Mouse (Mus musculus): ENCODE measurements around the gene Gnl1.
"Not testable (repeated sequence)": the region's sequence is repeated elsewhere in the genome, so short reads cannot be mapped to it uniquely, and the experiment has no call there.

Gene Gnl1

DNA sequence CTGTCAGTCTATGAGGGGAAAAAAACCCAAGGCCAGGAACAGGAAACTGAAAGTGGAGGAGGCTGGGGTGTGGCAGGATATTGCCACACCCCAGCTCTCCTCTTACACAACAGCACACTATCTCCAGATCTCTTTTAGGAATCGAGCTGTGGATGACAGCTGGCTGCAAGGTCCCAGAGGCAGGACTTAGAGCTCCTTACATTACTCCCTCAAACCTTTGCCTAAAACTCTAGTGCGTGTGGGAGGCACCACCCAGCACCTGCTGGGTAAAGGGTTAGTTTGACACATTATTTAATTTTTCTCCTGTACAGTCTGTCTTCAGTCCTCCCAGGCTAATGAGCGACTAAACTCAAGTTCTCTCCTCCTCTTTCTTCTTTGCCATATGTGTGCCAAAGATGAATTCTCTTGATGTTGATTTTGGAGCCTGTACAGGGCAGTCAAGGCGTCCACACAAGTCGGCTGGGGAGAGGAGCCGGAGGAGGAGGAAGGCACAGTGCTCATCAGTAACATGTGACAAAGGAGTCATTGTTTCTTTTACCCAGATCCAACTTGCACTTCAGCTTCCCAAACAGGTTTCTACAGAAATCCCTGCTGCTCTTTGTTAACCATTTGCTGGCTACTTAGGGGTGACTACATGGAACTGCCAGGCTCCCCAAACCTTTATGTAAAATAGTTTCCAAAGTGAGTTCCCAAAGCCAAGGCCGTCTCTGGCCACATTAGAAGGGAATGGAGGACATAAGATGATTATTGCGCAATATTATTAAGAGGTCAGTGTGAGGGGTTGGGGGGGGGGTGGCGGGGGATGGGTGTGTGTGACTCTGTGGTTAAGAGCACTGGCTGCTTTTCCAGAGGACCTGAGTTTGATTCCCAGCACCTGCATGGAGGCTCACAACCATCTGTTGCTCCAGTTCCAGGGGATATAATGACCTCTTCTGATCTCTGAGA lies 44.3 kb downstream of the Gnl1 start:
- DNase-seq (ENCODE audit: low read depth, low spot score), result peak; percentile 69

DNA sequence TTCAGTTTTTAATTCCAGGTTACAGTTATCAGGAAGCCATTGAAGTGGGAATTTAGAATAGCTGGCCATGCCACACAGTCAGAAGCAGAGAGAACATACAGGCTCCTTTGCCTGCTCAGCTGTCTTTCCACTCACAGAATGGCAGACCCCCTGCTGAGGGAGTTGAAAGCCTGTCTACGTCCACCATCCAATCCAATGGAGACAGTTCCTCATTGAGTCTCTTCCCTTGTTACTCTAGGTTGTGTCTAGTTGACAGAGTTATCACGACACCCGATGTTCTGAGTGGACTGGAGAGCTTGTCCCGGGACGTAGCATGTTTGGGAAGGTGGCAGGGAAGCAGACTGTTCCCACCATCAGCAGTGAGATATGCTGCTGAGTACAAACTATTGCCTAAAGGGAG lies 45.5 kb downstream of the Gnl1 start:
- peak; percentile 0 for DNase-seq (ENCODE audit: low read depth, low spot score)

DNA sequence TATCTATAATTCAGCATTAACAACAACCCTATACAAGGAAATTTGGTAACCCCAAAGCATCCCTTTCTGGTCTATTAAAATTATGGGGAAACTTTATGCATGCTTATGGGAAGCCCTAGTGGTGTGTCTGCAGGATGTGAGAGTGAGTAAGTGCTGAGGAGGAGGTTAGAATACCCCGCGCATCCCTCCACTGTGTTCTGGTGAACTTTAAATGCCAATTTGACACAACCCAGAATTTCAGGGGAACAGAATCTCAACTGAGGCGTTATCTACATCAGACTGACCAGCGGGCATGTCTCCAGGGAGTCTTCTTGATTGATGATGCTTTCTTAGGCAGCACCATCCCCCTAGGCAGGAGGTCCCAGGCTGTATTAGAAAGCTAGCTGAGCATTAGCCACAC lies 46.2 kb downstream of the Gnl1 start:
- DNase-seq (ENCODE audit: low read depth, low spot score), result peak; percentile 0

DNA sequence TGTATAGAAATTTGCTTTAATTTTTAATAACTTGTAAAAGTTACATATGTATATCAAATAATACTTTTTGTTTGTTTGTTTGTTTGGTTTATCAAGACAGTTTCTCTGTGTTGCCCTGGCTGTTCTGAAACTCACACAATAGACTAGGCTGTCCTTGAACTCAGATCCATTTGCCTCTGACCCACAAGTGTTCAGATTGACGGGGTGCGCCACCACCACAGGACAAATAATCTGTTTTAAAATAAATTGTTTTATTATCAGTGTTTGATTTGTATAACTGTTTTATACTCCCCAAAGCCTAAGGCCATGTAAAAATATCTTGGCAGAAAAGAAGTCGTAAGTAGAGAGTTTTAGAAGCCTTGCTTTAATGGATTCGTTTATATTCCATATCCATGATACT lies 48.0 kb downstream of the Gnl1 start:
- DNase-seq (ENCODE audit: low read depth, low spot score), result no peak

DNA sequence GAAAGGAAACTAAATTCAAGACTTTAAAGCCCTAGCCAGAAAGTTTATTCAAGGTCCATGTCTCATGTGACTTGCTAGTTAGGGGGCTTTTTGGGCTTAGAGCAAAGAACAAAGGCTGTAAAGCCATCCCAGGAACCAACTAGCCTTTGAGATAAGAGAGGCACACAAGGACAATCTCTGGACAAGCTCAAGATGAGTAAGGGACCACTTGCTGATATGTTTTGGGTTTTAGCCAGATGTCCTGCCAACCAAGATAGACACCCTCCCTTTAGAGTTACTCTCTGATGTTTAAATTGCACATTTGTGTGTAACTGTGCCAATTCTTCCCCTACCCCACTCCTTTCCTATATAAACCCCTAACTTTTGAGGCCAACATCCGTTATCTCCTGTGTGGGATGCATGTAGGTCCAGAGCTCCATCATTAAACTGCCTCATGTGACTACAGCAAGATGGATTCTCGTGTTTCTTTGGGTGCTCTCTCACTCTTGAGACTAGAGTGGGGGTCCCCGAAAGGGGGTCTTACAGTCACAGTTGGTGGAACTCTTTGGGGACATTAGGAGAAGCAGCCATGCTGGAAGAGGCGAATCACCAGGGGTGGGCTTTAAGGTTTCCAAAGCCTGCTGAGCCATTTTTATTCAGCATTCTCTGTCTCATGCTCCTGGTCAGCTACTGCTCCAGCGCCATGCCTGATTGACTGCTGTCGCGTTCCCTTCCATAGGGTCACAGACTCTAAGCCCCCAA lies 49.4 kb downstream of the Gnl1 start:
- peak; percentile 1 for DNase-seq (ENCODE audit: low read depth, low spot score)

DNA sequence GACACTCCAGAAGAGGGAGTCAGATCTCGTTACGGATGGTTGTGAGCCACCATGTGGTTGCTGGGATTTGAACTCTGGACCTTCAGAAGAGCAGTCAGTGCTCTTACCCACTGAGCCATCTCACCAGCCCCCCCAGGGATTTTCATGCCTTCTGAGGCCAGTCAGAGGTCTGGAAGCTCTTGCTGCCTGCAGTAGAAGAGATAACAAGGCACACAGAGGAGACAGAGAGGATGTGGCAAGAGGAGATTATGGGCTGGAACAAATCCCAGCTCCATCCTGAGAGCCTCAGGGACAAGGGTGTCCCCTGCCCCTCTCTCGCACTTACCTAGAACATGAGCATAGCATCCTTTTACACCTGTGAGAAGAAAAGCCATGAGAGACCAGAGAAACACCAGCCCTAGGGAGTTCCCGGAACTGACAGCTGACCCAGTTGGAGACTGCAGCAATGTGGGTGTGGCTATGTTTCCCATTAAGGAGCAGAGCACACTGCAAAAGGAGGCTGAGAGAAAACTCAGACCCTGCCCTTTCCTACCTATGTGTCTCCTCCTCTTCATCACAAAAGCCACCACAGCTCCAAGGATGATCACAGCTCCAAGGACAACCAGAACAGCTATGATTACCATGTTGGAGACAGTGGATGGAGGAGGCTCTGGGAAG lies 50.5 kb downstream of the Gnl1 start:
- DNase-seq (ENCODE audit: low read depth, low spot score), result peak; percentile 0

DNA sequence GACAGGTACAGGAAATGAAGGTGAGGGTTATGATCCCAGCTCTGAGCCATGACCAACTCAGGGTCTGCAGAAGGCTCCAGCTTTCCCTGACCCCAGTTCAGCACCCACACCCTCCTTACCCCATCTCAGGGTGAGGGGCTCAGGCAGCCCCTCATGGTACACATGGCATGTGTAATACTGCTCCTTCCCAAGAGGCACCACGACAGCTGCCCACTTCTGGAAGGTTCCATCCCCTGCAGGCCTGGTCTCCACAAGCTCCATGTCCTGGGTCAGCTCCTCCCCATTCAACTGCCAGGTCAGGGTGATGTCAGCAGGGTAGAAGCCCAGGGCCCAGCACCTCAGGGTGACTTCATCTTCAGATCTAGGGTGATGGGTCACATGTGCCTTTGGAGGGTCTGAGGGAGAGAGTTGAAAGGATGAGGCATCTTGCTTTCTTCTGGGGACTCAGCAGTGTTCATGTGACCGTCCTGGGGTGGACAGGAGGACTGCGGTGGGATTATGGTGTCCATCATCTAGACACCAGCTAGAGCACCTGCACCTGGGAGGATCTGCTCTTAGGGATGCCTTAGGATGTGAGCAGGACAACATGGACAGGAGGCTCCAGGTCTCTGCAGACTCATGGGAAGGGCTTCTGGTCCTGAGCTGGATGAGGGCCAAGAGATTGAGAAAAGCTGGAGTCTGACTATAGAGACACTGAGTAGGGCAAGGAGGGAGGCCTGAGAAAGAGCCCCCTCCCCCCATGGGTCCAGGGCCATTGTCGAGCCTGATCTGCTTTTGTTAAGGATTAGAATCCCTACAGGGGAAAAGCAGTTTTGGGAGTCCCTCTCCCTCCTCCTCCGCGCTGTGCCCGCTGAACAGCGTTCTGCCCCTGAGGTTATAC lies 51.3 kb downstream of the Gnl1 start:
- peak; percentile 1 for DNase-seq (ENCODE audit: low read depth, low spot score)

DNA sequence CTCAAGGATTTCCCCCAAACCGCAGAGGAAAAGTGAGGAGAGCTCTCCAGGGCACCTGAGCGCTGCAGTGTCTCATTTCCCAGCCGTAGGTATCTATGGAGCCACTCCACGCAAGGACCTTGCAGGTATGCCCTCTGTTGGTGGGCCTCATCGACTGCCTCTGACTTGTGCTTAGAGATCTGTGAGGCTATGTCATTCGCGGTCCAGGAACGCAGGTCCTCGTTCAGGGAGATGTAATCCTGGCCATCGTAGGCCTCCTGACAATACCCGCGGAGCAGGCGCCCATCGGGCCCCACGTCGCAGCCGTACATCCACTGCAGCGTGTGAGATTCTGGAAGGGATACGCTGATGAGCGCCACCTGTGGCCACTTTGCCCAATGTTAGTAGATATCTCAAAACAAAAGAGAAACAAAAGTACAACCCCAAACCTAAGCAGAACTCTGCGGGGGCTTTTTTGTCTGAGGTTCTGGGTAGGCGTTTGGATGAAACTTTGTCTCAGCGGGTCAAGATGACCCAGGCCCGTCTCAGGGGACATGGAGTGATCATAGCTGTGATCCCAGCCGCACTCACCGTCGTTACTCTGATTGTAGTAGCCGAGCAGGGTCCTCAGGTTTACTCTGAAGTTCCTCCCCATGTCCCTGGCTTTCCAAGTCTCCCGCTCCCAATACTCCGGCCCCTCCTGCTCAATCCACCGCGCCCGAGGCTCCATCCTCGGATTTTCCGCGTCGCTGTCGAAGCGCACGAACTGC lies 52.1 kb downstream of the Gnl1 start:
- DNase-seq (ENCODE audit: low read depth, low spot score), result peak; percentile 1

DNA sequence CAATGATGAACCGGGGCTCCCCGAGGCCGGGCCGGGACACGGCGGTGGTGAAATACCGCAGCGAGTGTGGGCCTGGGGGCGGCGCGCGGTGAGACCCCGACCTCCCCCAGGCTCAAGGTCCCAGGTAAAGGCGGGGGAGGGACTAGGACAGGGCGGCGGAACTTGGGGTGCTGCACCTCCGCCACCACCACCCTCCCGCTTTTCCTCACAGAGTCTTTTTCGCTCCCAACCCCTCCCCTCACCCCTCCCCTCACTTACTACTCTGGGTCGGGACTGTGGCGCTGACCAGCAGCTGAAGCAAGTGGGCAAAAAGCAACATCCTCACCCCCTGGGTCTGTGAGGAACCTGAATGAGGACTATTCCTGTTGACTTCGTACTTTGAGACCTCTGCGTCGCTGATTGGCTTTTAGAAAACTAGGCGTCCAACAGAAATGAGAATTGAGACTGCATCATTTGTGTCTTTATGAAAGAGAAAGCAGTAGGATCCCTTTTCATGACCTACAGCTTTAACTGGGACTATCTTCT lies 52.8 kb downstream of the Gnl1 start, which contains the start of gene H2-T23:
Gene H2-T23 (minus strand): TSS at position 505 of the 525 bp plus-strand sequence.
- peak; percentile 56 for DNase-seq (ENCODE audit: low read depth, low spot score)

DNA sequence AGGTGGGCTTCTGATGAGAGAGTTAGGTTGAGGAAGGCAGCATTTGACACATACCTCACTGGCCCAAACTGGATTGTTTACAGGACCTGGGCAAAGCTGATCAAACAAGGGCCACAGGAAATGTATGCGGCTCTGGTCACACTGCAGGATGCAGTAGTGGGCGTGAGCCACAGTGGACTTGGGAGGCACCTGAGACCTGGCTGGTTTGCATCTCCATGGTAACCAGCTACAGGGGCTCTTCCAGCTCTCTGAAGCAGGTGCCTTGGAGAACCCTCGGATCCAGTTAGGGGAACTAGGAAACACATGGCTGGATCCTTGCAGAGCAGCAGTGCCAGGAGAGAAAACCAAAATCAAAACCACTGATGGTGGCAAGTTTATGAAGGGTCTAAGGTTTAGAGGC lies 54.9 kb downstream of the Gnl1 start:
- not testable (repeated sequence) for DNase-seq (ENCODE audit: low read depth, low spot score)

DNA sequence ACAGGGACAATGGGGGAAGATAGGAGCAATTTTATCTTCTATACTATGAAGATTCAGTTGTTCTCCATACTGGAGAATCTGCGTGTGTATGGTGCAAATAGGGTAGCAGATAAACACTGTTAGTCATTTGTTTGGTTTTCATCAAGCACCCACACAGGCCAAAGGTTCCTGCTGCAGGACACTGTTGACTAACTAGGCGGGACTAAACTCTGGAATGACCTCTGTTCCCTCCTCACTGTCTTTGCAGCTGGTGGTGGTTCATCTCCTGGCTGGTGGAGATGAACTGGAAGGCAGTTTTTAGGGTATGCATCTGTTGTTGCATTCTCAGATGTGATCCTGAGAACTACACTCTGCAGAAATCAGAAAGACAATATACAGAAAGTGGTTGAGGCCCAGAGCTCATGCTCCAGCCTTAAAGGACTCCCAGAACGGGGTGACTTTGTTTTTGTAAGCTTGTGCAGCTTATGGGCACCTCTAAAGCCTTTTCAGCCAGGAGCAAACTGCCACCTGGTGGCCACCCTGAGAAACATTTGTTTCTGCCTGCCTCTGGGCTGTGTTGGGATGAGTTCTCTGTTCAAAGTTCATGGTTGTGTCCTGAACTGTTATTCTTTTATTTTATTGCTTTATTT lies 55.5 kb downstream of the Gnl1 start:
- peak; percentile 41 for DNase-seq (ENCODE audit: low read depth, low spot score)

DNA sequence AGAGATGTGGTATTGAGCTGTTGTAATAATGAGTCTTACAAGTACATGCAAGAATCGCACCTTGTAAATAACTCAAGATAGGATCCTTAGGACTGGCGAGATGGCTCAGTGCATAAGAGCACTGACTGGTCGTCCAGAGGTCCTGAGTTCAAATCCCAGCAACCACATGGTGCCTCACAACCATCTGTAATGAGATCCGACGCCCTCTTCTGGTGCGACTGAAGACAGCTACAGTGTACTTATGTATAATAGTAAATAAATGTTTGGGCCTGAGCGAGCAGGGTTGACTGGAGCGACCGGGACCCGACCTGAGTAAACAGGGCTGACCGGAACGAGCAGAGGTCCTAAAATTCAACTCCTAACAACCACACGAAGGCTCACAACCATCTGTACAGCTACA lies 56.5 kb downstream of the Gnl1 start:
- not testable (repeated sequence) for DNase-seq (ENCODE audit: low read depth, low spot score)

Measured in 3T3-L1 (cell line).